Mouse (Mus musculus) forebrain, embryonic 14.5 days (tissue): ENCODE measurements at regions not wholly inside any gene's neighbourhood (a gene's known extent, or its start where the extent isn't known, plus 50 kb on each side); places are given as distances from the start of the nearest gene placed in this dataset.

Experiments used
- ATAC-seq: fragments of 200-750 bp; cut with Nextera tagmentation; 2 replicates; pipeline ENCODE4 v1.8.0; 2017; ENCODE audit warnings: mild to moderate bottlenecking, moderate library complexity
- DNase-seq: peaks from one replicate; pipeline ENCODE4 v3.0.0-alpha.2; 2015; ENCODE audit warnings: low spot score
- H3K27ac ChIP-seq: fragments of 300-500 bp; sonication (generic); 2 replicates; pipeline ENCODE4 v1.5.1; 2014; ENCODE audit warnings: low read depth, mild to moderate bottlenecking, control low read depth, low read length, moderate library complexity
- H3K27me3 ChIP-seq: fragments of 300-500 bp; sonication (generic); replicated peaks from 2 replicates; pipeline ENCODE4 v1.6.1; 2014; ENCODE audit warnings: low read length, control low read depth, mixed read lengths; ENCODE audit not compliant: control insufficient read depth, insufficient read depth
- H3K36me3 ChIP-seq: fragments of 300-500 bp; sonication (generic); 2 replicates; pipeline ENCODE4 v1.6.1; 2014; ENCODE audit warnings: low read length, control low read depth; ENCODE audit not compliant: control insufficient read depth, insufficient read depth
- H3K4me1 ChIP-seq: fragments of 300-500 bp; sonication (generic); 2 replicates; pipeline ENCODE4 v1.6.1; 2014; ENCODE audit warnings: antibody characterized with exemption, low read length, control low read depth; ENCODE audit not compliant: control insufficient read depth, insufficient read depth
- H3K4me2 ChIP-seq: fragments of 300-500 bp; sonication (generic); 2 replicates; pipeline ENCODE4 v1.6.1; 2014; ENCODE audit warnings: mild to moderate bottlenecking, control low read depth, low read length
- H3K4me3 ChIP-seq: fragments of 300-500 bp; sonication (generic); 2 replicates; pipeline ENCODE4 v1.5.1; 2014; ENCODE audit warnings: low read depth, low read length, control low read depth
- H3K9ac ChIP-seq: fragments of 300-500 bp; sonication (generic); 2 replicates; pipeline ENCODE4 v1.6.1; 2014; ENCODE audit warnings: mild to moderate bottlenecking, low read length, control low read depth, moderate library complexity
- H3K9me3 ChIP-seq: fragments of 300-500 bp; sonication (generic); replicated peaks from 2 replicates; pipeline ENCODE4 v1.6.1; 2016; ENCODE audit warnings: low read length, control low read depth, mixed read lengths; ENCODE audit not compliant: control insufficient read depth
- WGBS: fragments of 180-500 bp; shearing (Covaris S2); extraction: QIAGEN DNeasy Blood & Tissue Kit; methylation state at CpG from one replicate; pipeline ENCODE4 v1.1.7; 2014; 5-methylcytosine and 5-hydroxymethylcytosine counted together

DNA sequence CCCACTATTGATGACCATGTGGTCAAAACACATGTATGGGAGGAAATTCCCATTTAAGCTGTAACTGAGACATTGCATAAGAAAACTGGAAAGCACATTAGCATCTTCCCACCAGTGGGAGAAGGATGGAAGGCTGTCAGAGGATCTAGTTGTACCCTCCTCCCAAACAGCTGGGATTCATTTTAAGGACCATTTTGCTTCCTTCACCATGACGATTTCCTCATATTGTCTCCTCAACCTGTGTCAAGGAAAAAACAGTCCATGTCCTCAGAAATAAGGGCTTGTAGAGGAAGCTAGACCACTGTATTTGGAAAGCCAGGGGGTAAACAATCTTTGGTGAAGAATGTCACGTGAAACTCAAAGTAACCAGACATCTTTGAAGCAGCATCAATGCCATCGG lies 296.0 kb downstream of the Hlx start:
- no peaks in the 10 kb centered on the region for H3K27me3 ChIP-seq
- H3K27ac ChIP-seq, result no peak overlapping the region
- H3K4me3 ChIP-seq, result no peak overlapping the region
- no peak for DNase-seq
- no peak overlapping the region for H3K9ac ChIP-seq
- no peaks in the 10 kb centered on the region for H3K9me3 ChIP-seq
- no peak overlapping the region for H3K4me2 ChIP-seq
- H3K36me3 ChIP-seq, result no peaks in the 10 kb centered on the region
- no peaks in the 10 kb centered on the region for H3K4me1 ChIP-seq
- 88% methylated on average over 3 of the region's 3 CpGs for WGBS
- ATAC-seq, result no peak

GRCm38 (mm10) chr1:184428612-184429011 lies 303.8 kb downstream of the Hlx start:
- DNase-seq (no peak), ATAC-seq (no peak)
- Histone ChIP-seq H3K4me1 (no peaks in the 10 kb centered on the region), H3K36me3 (no peaks in the 10 kb centered on the region), H3K27ac (no peak overlapping the region), H3K4me2 (no peak overlapping the region), H3K27me3 (no peaks in the 10 kb centered on the region), H3K4me3 (no peak overlapping the region), H3K9me3 (no peaks in the 10 kb centered on the region), H3K9ac (no peak overlapping the region)
- 57% methylated on average over 8 of the region's 8 CpGs for WGBS

DNA sequence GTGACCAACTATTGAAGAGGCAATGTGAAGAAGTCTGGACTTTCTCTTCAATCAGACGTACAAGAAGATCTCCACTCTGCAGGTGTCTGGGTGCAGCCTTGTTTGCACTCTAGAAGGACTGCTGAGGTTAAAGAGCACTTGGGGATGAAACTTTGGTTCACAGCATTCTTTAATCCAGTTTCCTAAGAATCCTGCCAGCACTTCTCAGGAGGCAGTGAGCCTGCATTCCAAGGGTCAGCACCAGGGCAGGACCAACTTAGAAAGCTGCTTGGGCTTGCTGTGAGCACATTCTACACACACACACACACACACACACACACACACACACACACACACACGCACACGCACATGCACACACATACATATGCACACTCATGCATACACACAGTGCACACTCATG lies 304.4 kb downstream of the Hlx start:
- H3K4me3 ChIP-seq, result no peak overlapping the region
- no peaks in the 10 kb centered on the region for H3K27me3 ChIP-seq
- WGBS, result 81% methylated on average over 3 of the region's 3 CpGs
- no peak overlapping the region for H3K9ac ChIP-seq
- no peak overlapping the region for H3K4me2 ChIP-seq
- DNase-seq (no peak), ATAC-seq (no peak)
- no peak overlapping the region for H3K27ac ChIP-seq
- no peaks in the 10 kb centered on the region for H3K36me3 ChIP-seq
- H3K4me1 ChIP-seq, result no peaks in the 10 kb centered on the region
- no peaks in the 10 kb centered on the region for H3K9me3 ChIP-seq

GRCm38 (mm10) chr1:184425694-184426093 lies 306.7 kb downstream of the Hlx start:
- DNase-seq, result no peak
- no peaks in the 10 kb centered on the region for H3K36me3 ChIP-seq
- no peak for ATAC-seq
- no peak overlapping the region for H3K4me2 ChIP-seq
- H3K9ac ChIP-seq, result no peak overlapping the region
- no peaks in the 10 kb centered on the region for H3K4me1 ChIP-seq
- no peaks in the 10 kb centered on the region for H3K9me3 ChIP-seq
- no peak overlapping the region for H3K27ac ChIP-seq
- no peaks in the 10 kb centered on the region for H3K27me3 ChIP-seq
- 97% methylated on average over 1 of the region's 1 CpGs for WGBS
- H3K4me3 ChIP-seq, result no peak overlapping the region

GRCm38 (mm10) chr1:184424035-184424434 lies 308.4 kb downstream of the Hlx start:
- no peak overlapping the region for H3K4me2 ChIP-seq
- no peak overlapping the region for H3K27ac ChIP-seq
- H3K9me3 ChIP-seq, result no peaks in the 10 kb centered on the region
- no peak overlapping the region for H3K9ac ChIP-seq
- peak; percentile 73 for DNase-seq
- H3K4me3 ChIP-seq, result no peak overlapping the region
- H3K4me1 ChIP-seq, result no peaks in the 10 kb centered on the region
- no peaks in the 10 kb centered on the region for H3K27me3 ChIP-seq
- H3K36me3 ChIP-seq, result no peaks in the 10 kb centered on the region
- ATAC-seq, result peak; percentile 71
- 52% methylated on average over 2 of the region's 2 CpGs for WGBS

DNA sequence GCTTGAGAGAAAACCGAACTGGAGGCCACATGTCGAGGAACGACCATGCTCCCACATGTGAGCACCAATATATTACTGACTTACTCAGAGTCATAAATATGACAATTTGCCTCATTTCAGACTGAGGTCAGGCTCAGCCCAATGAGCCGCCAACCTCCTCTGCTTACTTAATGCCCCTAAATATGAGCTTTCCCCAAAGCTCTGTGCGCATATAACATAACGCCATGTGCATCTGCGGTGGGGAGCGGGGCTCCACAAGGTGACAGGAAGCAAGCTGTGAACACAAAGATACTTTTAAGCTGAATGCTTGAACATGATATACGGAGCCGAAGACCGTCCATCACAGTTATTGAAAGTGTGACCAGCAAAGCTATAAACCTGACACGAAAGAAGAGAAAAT lies 319.8 kb downstream of the Hlx start:
- Histone ChIP-seq H3K4me2 (no peak overlapping the region), H3K9me3 (no peaks in the 10 kb centered on the region), H3K27ac (no peak overlapping the region), H3K4me3 (no peak overlapping the region), H3K27me3 (no peaks in the 10 kb centered on the region), H3K4me1 (no peaks in the 10 kb centered on the region), H3K9ac (no peak overlapping the region), H3K36me3 (no peaks in the 10 kb centered on the region)
- 94% methylated on average over 12 of the region's 12 CpGs for WGBS
- no peak for DNase-seq
- ATAC-seq, result no peak

GRCm38 (mm10) chr1:184411066-184411465 lies 321.4 kb downstream of the Hlx start:
- WGBS, result 70% methylated on average over 3 of the region's 3 CpGs
- Histone ChIP-seq H3K4me3 (no peak overlapping the region), H3K4me1 (no peaks in the 10 kb centered on the region), H3K36me3 (no peaks in the 10 kb centered on the region), H3K27me3 (no peaks in the 10 kb centered on the region), H3K9me3 (no peaks in the 10 kb centered on the region), H3K4me2 (no peak overlapping the region), H3K27ac (no peak overlapping the region), H3K9ac (no peak overlapping the region)
- no peak for DNase-seq
- no peak for ATAC-seq

GRCm38 (mm10) chr1:184409986-184410385 lies 322.4 kb downstream of the Hlx start:
- ATAC-seq, result no peak
- no peaks in the 10 kb centered on the region for H3K4me1 ChIP-seq
- 81% methylated on average over 7 of the region's 7 CpGs for WGBS

DNA sequence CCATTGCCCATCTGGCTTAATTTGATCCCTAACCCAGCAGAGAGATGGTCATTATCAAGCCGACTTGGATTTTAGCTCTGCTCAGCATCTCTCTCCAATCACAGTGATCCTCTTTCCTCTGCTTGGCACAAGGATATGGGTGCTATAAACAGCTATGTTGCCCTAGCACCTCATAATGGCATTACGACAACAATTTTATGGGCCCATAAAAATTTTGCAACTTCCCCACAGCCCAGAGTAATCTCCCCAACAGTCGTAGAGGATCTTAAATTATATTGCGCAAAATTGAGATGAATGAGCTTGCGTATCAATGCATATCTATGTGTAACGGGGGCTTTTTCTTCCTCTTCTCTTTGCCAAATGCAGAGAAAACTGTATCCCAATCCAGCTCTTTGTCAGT lies 329.4 kb downstream of the Hlx start:
- Histone ChIP-seq H3K27me3 (no peaks in the 10 kb centered on the region), H3K4me2 (no peak overlapping the region), H3K36me3 (no peaks in the 10 kb centered on the region), H3K4me1 (no peaks in the 10 kb centered on the region), H3K9ac (no peak overlapping the region), H3K9me3 (no peaks in the 10 kb centered on the region), H3K4me3 (no peak overlapping the region), H3K27ac (no peak overlapping the region)
- WGBS, result 94% methylated on average over 6 of the region's 6 CpGs
- DNase-seq (no peak), ATAC-seq (no peak)

More at GRCm38 (mm10) chr1:184409986-184410385, 322.4 kb downstream of the Hlx start:
- no peaks in the 10 kb centered on the region for H3K36me3 ChIP-seq
- H3K27me3 ChIP-seq, result no peaks in the 10 kb centered on the region
- no peak overlapping the region for H3K4me3 ChIP-seq
- no peak overlapping the region for H3K9ac ChIP-seq
- DNase-seq, result no peak
- no peak overlapping the region for H3K4me2 ChIP-seq
- H3K9me3 ChIP-seq, result no peaks in the 10 kb centered on the region
- H3K27ac ChIP-seq, result no peak overlapping the region
